Mouse (Mus musculus): ENCODE measurements around the gene Cd59b. TPM values are rescaled to one million over a fixed set of nuclear protein-coding genes. Genes with fewer than 3 reads are reported as not detected.
A peak's percentile ranks its signal among the peaks of the same experiment; 100 is the strongest.

The Cd59b gene
- polyA plus RNA-seq, 1 experiment from 2014 or later, result 2.9 TPM

- no peaks in the 10 kb centered on the region for H3K4me1 ChIP-seq (replicated peaks; ENCODE audit: control insufficient read depth, insufficient read depth, low read length)
- WGBS, result 35% methylated on average over 3 of the region's 3 CpGs
- no peak overlapping the region for H3K4me2 ChIP-seq (ENCODE audit: low read depth, low read length, severe bottlenecking)
- no peaks in the 10 kb centered on the region for H3K9me3 ChIP-seq (ENCODE audit: control insufficient read depth, low read length)
- H3K9ac ChIP-seq (ENCODE audit: low read length), result no peak overlapping the region
- H3K27ac ChIP-seq (ENCODE audit: low read depth, low read length), result no peak overlapping the region
- no peaks in the 10 kb centered on the region for H3K27me3 ChIP-seq (ENCODE audit: control insufficient read depth, insufficient read depth, low read length)
- H3K4me3 ChIP-seq (ENCODE audit: low read depth, low read length), result no peak overlapping the region
- H3K36me3 ChIP-seq (ENCODE audit: control insufficient read depth, insufficient read depth, low read length), result no peaks in the 10 kb centered on the region; the same call in 1 of the 2 replicates
- DNase-seq (ENCODE audit: low spot score), result peak; percentile 77
- ATAC-seq (replicated peaks; ENCODE audit: low FRiP score), result no peak; the same call in 1 of the 2 replicates
Measured at GRCm38 (mm10) chr2:104034832-104035472, 34.7 kb upstream of the Cd59b start.

GRCm38 (mm10) chr2:104035595-104035994 is 34.1 kb upstream of the Cd59b start:
- H3K4me1 ChIP-seq (replicated peaks; ENCODE audit: control insufficient read depth, insufficient read depth, low read length), result no peaks in the 10 kb centered on the region
- no peak overlapping the region for H3K27ac ChIP-seq (ENCODE audit: low read depth, low read length)
- H3K9me3 ChIP-seq (ENCODE audit: control insufficient read depth, low read length), result no peaks in the 10 kb centered on the region
- H3K4me2 ChIP-seq (ENCODE audit: low read depth, low read length, severe bottlenecking), result no peak overlapping the region
- H3K36me3 ChIP-seq (ENCODE audit: control insufficient read depth, insufficient read depth, low read length), result no peaks in the 10 kb centered on the region; the same call in 1 of the 2 replicates
- no peak overlapping the region for H3K4me3 ChIP-seq (ENCODE audit: low read depth, low read length)
- DNase-seq (ENCODE audit: low spot score) (no peak), ATAC-seq (replicated peaks; ENCODE audit: low FRiP score) (no peak)
- no peak overlapping the region for H3K9ac ChIP-seq (ENCODE audit: low read length)
- H3K27me3 ChIP-seq (ENCODE audit: control insufficient read depth, insufficient read depth, low read length), result no peaks in the 10 kb centered on the region
- 92% methylated on average over 6 of the region's 6 CpGs for WGBS

GRCm38 (mm10) chr2:104036316-104036715 is 33.3 kb upstream of the Cd59b start:
- Histone ChIP-seq H3K4me1 (replicated peaks; ENCODE audit: control insufficient read depth, insufficient read depth, low read length) (no peaks in the 10 kb centered on the region), H3K4me3 (ENCODE audit: low read depth, low read length) (no peak overlapping the region), H3K27me3 (ENCODE audit: control insufficient read depth, insufficient read depth, low read length) (no peaks in the 10 kb centered on the region), H3K36me3 (ENCODE audit: control insufficient read depth, insufficient read depth, low read length) (no peaks in the 10 kb centered on the region; the same call in 1 of the 2 replicates), H3K4me2 (ENCODE audit: low read depth, low read length, severe bottlenecking) (no peak overlapping the region), H3K9ac (ENCODE audit: low read length) (no peak overlapping the region), H3K9me3 (ENCODE audit: control insufficient read depth, low read length) (no peaks in the 10 kb centered on the region), H3K27ac (ENCODE audit: low read depth, low read length) (no peak overlapping the region)
- DNase-seq (ENCODE audit: low spot score) (no peak), ATAC-seq (replicated peaks; ENCODE audit: low FRiP score) (no peak)
- WGBS, result 63% methylated on average over 3 of the region's 3 CpGs

GRCm38 (mm10) chr2:104038236-104038635 is 31.4 kb upstream of the Cd59b start:
- ATAC-seq (replicated peaks; ENCODE audit: low FRiP score) (no peak), DNase-seq (ENCODE audit: low spot score) (no peak)
- Histone ChIP-seq H3K9ac (ENCODE audit: low read length) (no peak overlapping the region), H3K27ac (ENCODE audit: low read depth, low read length) (no peak overlapping the region), H3K4me2 (ENCODE audit: low read depth, low read length, severe bottlenecking) (no peak overlapping the region), H3K4me1 (replicated peaks; ENCODE audit: control insufficient read depth, insufficient read depth, low read length) (no peaks in the 10 kb centered on the region), H3K27me3 (ENCODE audit: control insufficient read depth, insufficient read depth, low read length) (no peaks in the 10 kb centered on the region), H3K9me3 (ENCODE audit: control insufficient read depth, low read length) (no peaks in the 10 kb centered on the region), H3K4me3 (ENCODE audit: low read depth, low read length) (no peak overlapping the region), H3K36me3 (ENCODE audit: control insufficient read depth, insufficient read depth, low read length) (no peaks in the 10 kb centered on the region; the same call in 1 of the 2 replicates)
- 70% methylated on average over 2 of the region's 2 CpGs for WGBS

GRCm38 (mm10) chr2:104041632-104042031 is 28.0 kb upstream of the Cd59b start:
- no peak for DNase-seq (ENCODE audit: low spot score)
- 90% methylated on average over 5 of the region's 5 CpGs for WGBS
- no peaks in the 10 kb centered on the region; the same call in 1 of the 2 replicates for H3K36me3 ChIP-seq (ENCODE audit: control insufficient read depth, insufficient read depth, low read length)
- no peak overlapping the region for H3K4me2 ChIP-seq (ENCODE audit: low read depth, low read length, severe bottlenecking)
- no peak overlapping the region for H3K9ac ChIP-seq (ENCODE audit: low read length)
- H3K27ac ChIP-seq (ENCODE audit: low read depth, low read length), result no peak overlapping the region
- H3K9me3 ChIP-seq (ENCODE audit: control insufficient read depth, low read length), result no peaks in the 10 kb centered on the region
- H3K4me1 ChIP-seq (replicated peaks; ENCODE audit: control insufficient read depth, insufficient read depth, low read length), result no peaks in the 10 kb centered on the region
- ATAC-seq (replicated peaks; ENCODE audit: low FRiP score), result no peak
- H3K27me3 ChIP-seq (ENCODE audit: control insufficient read depth, insufficient read depth, low read length), result no peaks in the 10 kb centered on the region
- H3K4me3 ChIP-seq (ENCODE audit: low read depth, low read length), result no peak overlapping the region

- no peaks in the 10 kb centered on the region for H3K4me1 ChIP-seq (replicated peaks; ENCODE audit: control insufficient read depth, insufficient read depth, low read length)
- DNase-seq (ENCODE audit: low spot score) (no peak), ATAC-seq (replicated peaks; ENCODE audit: low FRiP score) (no peak)
- H3K27me3 ChIP-seq (ENCODE audit: control insufficient read depth, insufficient read depth, low read length), result no peaks in the 10 kb centered on the region
- H3K4me3 ChIP-seq (ENCODE audit: low read depth, low read length), result no peak overlapping the region
- no peak overlapping the region for H3K9ac ChIP-seq (ENCODE audit: low read length)
- no peaks in the 10 kb centered on the region for H3K9me3 ChIP-seq (ENCODE audit: control insufficient read depth, low read length)
- no peaks in the 10 kb centered on the region; the same call in 1 of the 2 replicates for H3K36me3 ChIP-seq (ENCODE audit: control insufficient read depth, insufficient read depth, low read length)
- H3K27ac ChIP-seq (ENCODE audit: low read depth, low read length), result no peak overlapping the region
- no peak overlapping the region for H3K4me2 ChIP-seq (ENCODE audit: low read depth, low read length, severe bottlenecking)
- WGBS, result 97% methylated on average over 15 of the region's 15 CpGs
Measured at GRCm38 (mm10) chr2:104042766-104043165, 26.9 kb upstream of the Cd59b start.

- Histone ChIP-seq H3K4me3 (ENCODE audit: low read depth, low read length) (no peak overlapping the region), H3K4me1 (replicated peaks; ENCODE audit: control insufficient read depth, insufficient read depth, low read length) (no peaks in the 10 kb centered on the region), H3K27me3 (ENCODE audit: control insufficient read depth, insufficient read depth, low read length) (no peaks in the 10 kb centered on the region), H3K9me3 (ENCODE audit: control insufficient read depth, low read length) (no peaks in the 10 kb centered on the region), H3K36me3 (ENCODE audit: control insufficient read depth, insufficient read depth, low read length) (no peaks in the 10 kb centered on the region; the same call in 1 of the 2 replicates), H3K4me2 (ENCODE audit: low read depth, low read length, severe bottlenecking) (no peak overlapping the region), H3K27ac (ENCODE audit: low read depth, low read length) (no peak overlapping the region), H3K9ac (ENCODE audit: low read length) (no peak overlapping the region)
- ATAC-seq (replicated peaks; ENCODE audit: low FRiP score), result no peak
- 64% methylated on average over 5 of the region's 5 CpGs for WGBS
- no peak for DNase-seq (ENCODE audit: low spot score)
Measured at GRCm38 (mm10) chr2:104043624-104044478, 25.8 kb upstream of the Cd59b start.

GRCm38 (mm10) chr2:104044479-104045080 is 25.1 kb upstream of the Cd59b start:
- no peak for DNase-seq (ENCODE audit: low spot score)
- no peaks in the 10 kb centered on the region; the same call in 1 of the 2 replicates for H3K36me3 ChIP-seq (ENCODE audit: control insufficient read depth, insufficient read depth, low read length)
- WGBS, result 92% methylated on average over 1 of the region's 1 CpGs

More at GRCm38 (mm10) chr2:104044479-104045080, 25.1 kb upstream of the Cd59b start:
- Histone ChIP-seq H3K4me3 (ENCODE audit: low read depth, low read length) (no peak overlapping the region), H3K27me3 (ENCODE audit: control insufficient read depth, insufficient read depth, low read length) (no peaks in the 10 kb centered on the region), H3K27ac (ENCODE audit: low read depth, low read length) (no peak overlapping the region), H3K4me2 (ENCODE audit: low read depth, low read length, severe bottlenecking) (no peak overlapping the region), H3K9me3 (ENCODE audit: control insufficient read depth, low read length) (no peaks in the 10 kb centered on the region), H3K9ac (ENCODE audit: low read length) (no peak overlapping the region), H3K4me1 (replicated peaks; ENCODE audit: control insufficient read depth, insufficient read depth, low read length) (no peaks in the 10 kb centered on the region)
- ATAC-seq (replicated peaks; ENCODE audit: low FRiP score), result no peak
